Mouse (Mus musculus) midbrain, embryonic 15.5 days (tissue): ENCODE data around the gene Abcf1. TPM values are rescaled to one million over a fixed set of nuclear protein-coding genes. Genes with fewer than 3 reads are reported as not detected.
A peak's percentile ranks its signal among the peaks of the same experiment; 100 is the strongest.
"Not testable (repeated sequence)": the region's sequence is repeated elsewhere in the genome, so short reads cannot be mapped to it uniquely, and the experiment has no call there.

ENCODE experiments used
- ATAC-seq: fragments of 200-750 bp; cut with Nextera tagmentation; replicated peaks from 2 replicates; pipeline ENCODE4 v1.8.0; 2017; ENCODE audit warnings: moderate TSS enrichment
- H3K27ac ChIP-seq: fragments of 300-500 bp; sonication (generic); 2 replicates; pipeline ENCODE4 v1.5.1; 2015; ENCODE audit warnings: mild to moderate bottlenecking, inconsistent platforms
- H3K27me3 ChIP-seq: fragments of 300-500 bp; sonication (generic); replicated peaks from 2 replicates; pipeline ENCODE4 v1.6.1; 2015; ENCODE audit warnings: inconsistent platforms
- H3K36me3 ChIP-seq: fragments of 300-500 bp; sonication (generic); replicated peaks from 2 replicates; pipeline ENCODE4 v1.6.1; 2015; ENCODE audit warnings: inconsistent platforms
- H3K4me1 ChIP-seq: fragments of 300-500 bp; sonication (generic); 2 replicates; pipeline ENCODE4 v1.6.1; 2015; ENCODE audit warnings: inconsistent platforms
- H3K4me2 ChIP-seq: fragments of 300-500 bp; sonication (generic); 2 replicates; pipeline ENCODE4 v1.6.1; 2015; ENCODE audit warnings: inconsistent platforms, mild to moderate bottlenecking, moderate library complexity
- H3K4me3 ChIP-seq: fragments of 300-500 bp; sonication (generic); 2 replicates; pipeline ENCODE4 v1.5.1; 2015; ENCODE audit warnings: mild to moderate bottlenecking, inconsistent platforms
- H3K9ac ChIP-seq: fragments of 300-500 bp; sonication (generic); 2 replicates; pipeline ENCODE4 v1.6.1; 2015; ENCODE audit warnings: mild to moderate bottlenecking, inconsistent platforms
- H3K9me3 ChIP-seq: fragments of 300-500 bp; sonication (generic); 2 replicates; pipeline ENCODE4 v1.6.1; 2016; ENCODE audit warnings: inconsistent platforms
- WGBS: fragments of 180-500 bp; shearing (Covaris S2); methylation state at CpG from one replicate; pipeline ENCODE4 v1.1.7; 2015; ENCODE audit warnings: mixed read lengths; 5-methylcytosine and 5-hydroxymethylcytosine counted together
- polyA plus RNA-seq: library from polyadenylated mRNA; unstranded; fragments of >200 nt; fragmentation: Nextera tagmentation; extraction: Ambion mirVana; gene quantifications from 2 replicates; pipeline ENCODE4 v1.2.1, GENCODE M21; 2015

Abcf1 gene
- 89.3 and 92.1 TPM in 2 replicates for polyA plus RNA-seq

- WGBS = under 1% methylated on average over 68 of the region's 68 CpGs
- peak within 1 kb of the TSS; percentile 75 for H3K27ac ChIP-seq
- peak within 1 kb of the TSS; percentile 68 for H3K9ac ChIP-seq
- H3K9me3 ChIP-seq = no peaks in the 10 kb centered on the region
- peaks cover 16% of the 10 kb centered on the region for H3K36me3 ChIP-seq
- peaks cover 26% of the 10 kb centered on the region for H3K4me1 ChIP-seq
- H3K4me2 ChIP-seq = peak within 1 kb of the TSS; percentile 84
- no peaks in the 10 kb centered on the region for H3K27me3 ChIP-seq
- ATAC-seq = peak; percentile 96
- peak within 1 kb of the TSS; percentile 74 for H3K4me3 ChIP-seq
Measured at GRCm38 (mm10) chr17:35969418-35970389, at the start of gene Abcf1. Gene Abcf1, minus strand, starts transcription at chr17:35969761.

GRCm38 (mm10) chr17:36018979-36019378 is 49.4 kb upstream of the Abcf1 start:
- Histone ChIP-seq H3K9ac (no peak overlapping the region), H3K27ac (no peak overlapping the region), H3K27me3 (no peaks in the 10 kb centered on the region), H3K36me3 (peaks cover 11% of the 10 kb centered on the region; the same call in 1 of the 2 replicates), H3K4me3 (no peak overlapping the region), H3K9me3 (no peaks in the 10 kb centered on the region), H3K4me2 (no peak overlapping the region), H3K4me1 (no peaks in the 10 kb centered on the region)
- WGBS = 76% methylated on average over 2 of the region's 2 CpGs
- no peak for ATAC-seq

GRCm38 (mm10) chr17:36017046-36017445 is 47.5 kb upstream of the Abcf1 start:
- no peaks in the 10 kb centered on the region for H3K4me1 ChIP-seq
- no peak overlapping the region for H3K9ac ChIP-seq
- 98% methylated on average over 5 of the region's 5 CpGs for WGBS
- no peak for ATAC-seq
- no peaks in the 10 kb centered on the region for H3K9me3 ChIP-seq
- H3K27me3 ChIP-seq = no peaks in the 10 kb centered on the region
- H3K27ac ChIP-seq = no peak overlapping the region
- no peak overlapping the region for H3K4me3 ChIP-seq
- no peak overlapping the region for H3K4me2 ChIP-seq
- peaks cover 11% of the 10 kb centered on the region; the same call in 1 of the 2 replicates for H3K36me3 ChIP-seq

DNA sequence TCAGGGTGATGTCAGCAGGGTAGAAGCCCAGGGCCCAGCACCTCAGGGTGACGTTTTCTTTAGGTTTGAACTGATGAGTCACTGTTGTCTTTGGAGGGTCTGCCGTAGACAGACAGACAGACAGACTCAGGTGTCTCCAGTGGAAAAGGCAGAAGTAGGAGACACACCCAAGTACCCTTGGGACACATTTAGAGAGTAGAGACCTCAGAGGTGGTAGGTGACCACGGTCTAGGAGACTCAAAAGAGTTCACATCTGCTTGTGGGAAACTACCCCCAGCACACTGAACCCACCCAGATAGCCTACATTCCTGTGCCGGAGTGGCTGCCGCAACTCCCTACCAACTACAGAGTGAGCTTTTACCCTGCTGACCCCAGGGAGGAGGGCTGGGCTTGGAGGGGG is 45.4 kb upstream of the Abcf1 start:
- ATAC-seq = no peak
- Histone ChIP-seq H3K36me3 (peaks cover 11% of the 10 kb centered on the region; the same call in 1 of the 2 replicates), H3K9me3 (no peaks in the 10 kb centered on the region), H3K9ac (no peak overlapping the region), H3K4me2 (no peak overlapping the region), H3K27ac (no peak overlapping the region), H3K4me1 (no peaks in the 10 kb centered on the region), H3K4me3 (no peak overlapping the region), H3K27me3 (no peaks in the 10 kb centered on the region)
- 96% methylated on average over 5 of the region's 5 CpGs for WGBS

DNA sequence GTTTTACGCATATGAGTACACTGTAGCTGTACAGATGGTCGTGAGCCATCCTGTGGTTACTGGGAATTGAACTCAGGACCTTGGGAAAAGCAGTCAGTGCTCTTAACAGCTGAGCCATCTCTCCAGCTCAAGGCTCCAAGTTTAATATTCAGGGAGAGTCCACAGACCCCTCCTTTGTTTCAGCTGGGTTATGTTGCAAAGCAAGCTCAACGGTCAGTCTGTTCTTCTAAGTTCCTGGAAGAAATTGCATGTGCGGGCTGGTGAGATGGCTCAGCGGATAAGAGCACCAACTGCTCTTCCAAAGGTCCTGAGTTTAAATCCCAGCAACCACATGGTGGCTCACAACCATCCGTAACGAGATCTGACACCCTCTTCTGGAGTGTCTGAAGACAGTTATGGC is 34.8 kb upstream of the Abcf1 start:
- ATAC-seq, H3K27ac ChIP-seq, H3K4me1 ChIP-seq, H3K4me3 ChIP-seq, H3K36me3 ChIP-seq, H3K27me3 ChIP-seq, H3K9ac ChIP-seq, H3K4me2 ChIP-seq, H3K9me3 ChIP-seq: not testable (repeated sequence)
- WGBS = 94% methylated on average over 7 of the region's 7 CpGs

- no peak overlapping the region for H3K4me3 ChIP-seq
- no peaks in the 10 kb centered on the region for H3K36me3 ChIP-seq
- 0 out of 2 replicates have a peak, but pooled peaks cover 1% of the 10 kb centered on the region for H3K4me1 ChIP-seq
- 93% methylated on average over 7 of the region's 7 CpGs for WGBS
- H3K27me3 ChIP-seq = no peaks in the 10 kb centered on the region
- H3K9ac ChIP-seq = no peak overlapping the region
- no peaks in the 10 kb centered on the region for H3K9me3 ChIP-seq
- H3K4me2 ChIP-seq = no peak overlapping the region
- no peak for ATAC-seq
- no peak overlapping the region for H3K27ac ChIP-seq
Measured at GRCm38 (mm10) chr17:36003331-36003730, 33.8 kb upstream of the Abcf1 start.

GRCm38 (mm10) chr17:36001966-36002365 is 32.4 kb upstream of the Abcf1 start:
- no peak overlapping the region for H3K9ac ChIP-seq
- H3K4me1 ChIP-seq = peaks cover 12% of the 10 kb centered on the region
- ATAC-seq = no peak
- WGBS = 97% methylated on average over 6 of the region's 6 CpGs
- H3K27ac ChIP-seq = no peak overlapping the region
- H3K4me2 ChIP-seq = no peak overlapping the region
- H3K9me3 ChIP-seq = no peaks in the 10 kb centered on the region
- no peaks in the 10 kb centered on the region for H3K36me3 ChIP-seq
- H3K27me3 ChIP-seq = no peaks in the 10 kb centered on the region
- H3K4me3 ChIP-seq = no peak overlapping the region

GRCm38 (mm10) chr17:36001121-36001897 is 31.7 kb upstream of the Abcf1 start:
- peaks cover 14% of the 10 kb centered on the region for H3K4me1 ChIP-seq
- no peaks in the 10 kb centered on the region for H3K9me3 ChIP-seq
- no peak overlapping the region for H3K27ac ChIP-seq
- no peaks in the 10 kb centered on the region for H3K36me3 ChIP-seq
- H3K4me2 ChIP-seq = no peak overlapping the region
- 96% methylated on average over 12 of the region's 12 CpGs for WGBS
- H3K4me3 ChIP-seq = no peak overlapping the region
- H3K27me3 ChIP-seq = no peaks in the 10 kb centered on the region
- H3K9ac ChIP-seq = no peak overlapping the region
- no peak for ATAC-seq

DNA sequence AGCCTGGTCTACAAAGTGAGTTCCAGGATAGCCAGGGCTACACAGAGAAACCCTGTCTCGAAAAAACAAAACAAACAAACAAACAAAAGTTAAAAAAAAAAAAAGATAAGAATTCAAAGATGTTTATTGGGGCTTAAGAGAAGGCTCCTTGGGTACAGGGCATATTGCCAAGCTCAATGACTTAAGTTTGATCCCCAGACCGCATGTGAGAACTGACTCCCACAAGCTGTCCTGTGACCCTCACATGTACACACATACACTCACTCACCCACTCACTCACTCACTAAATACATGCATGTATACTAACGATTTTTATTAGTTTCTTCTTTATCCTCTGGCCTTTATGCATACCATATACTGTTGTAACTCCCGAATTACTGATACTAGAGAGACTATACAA is 30.8 kb upstream of the Abcf1 start:
- H3K27me3 ChIP-seq = no peaks in the 10 kb centered on the region
- H3K4me2 ChIP-seq = no peak overlapping the region
- H3K9ac ChIP-seq = no peak overlapping the region
- H3K4me1 ChIP-seq = peaks cover 22% of the 10 kb centered on the region
- ATAC-seq = no peak
- no peaks in the 10 kb centered on the region for H3K9me3 ChIP-seq
- H3K27ac ChIP-seq = no peak overlapping the region
- WGBS = 95% methylated on average over 4 of the region's 4 CpGs
- no peaks in the 10 kb centered on the region for H3K36me3 ChIP-seq
- no peak overlapping the region for H3K4me3 ChIP-seq

GRCm38 (mm10) chr17:35999356-35999755 is 29.8 kb upstream of the Abcf1 start:
- Histone ChIP-seq H3K4me2 (no peak overlapping the region), H3K27ac (no peak overlapping the region), H3K4me3 (no peak overlapping the region), H3K4me1 (peaks cover 24% of the 10 kb centered on the region), H3K9ac (no peak overlapping the region), H3K27me3 (no peaks in the 10 kb centered on the region), H3K36me3 (no peaks in the 10 kb centered on the region), H3K9me3 (no peaks in the 10 kb centered on the region)
- WGBS = 90% methylated on average over 7 of the region's 7 CpGs
- no peak for ATAC-seq

GRCm38 (mm10) chr17:35998545-35999305 is 29.2 kb upstream of the Abcf1 start:
- Histone ChIP-seq H3K9ac (no peak overlapping the region), H3K4me2 (no peak overlapping the region), H3K27ac (no peak overlapping the region), H3K36me3 (no peaks in the 10 kb centered on the region), H3K27me3 (no peaks in the 10 kb centered on the region), H3K4me1 (peaks cover 25% of the 10 kb centered on the region), H3K4me3 (no peak overlapping the region), H3K9me3 (no peaks in the 10 kb centered on the region)
- ATAC-seq = no peak
- 86% methylated on average over 6 of the region's 6 CpGs for WGBS
